Mouse (Mus musculus) bone marrow macrophage, adult 2 months (primary cell): Measurements from ENCODE around the gene Rlbp1.

Experiments
- CTCF ChIP-seq: IDR thresholded peaks from 2 replicates; pipeline ENCODE4 v1.5.1; 2012; ENCODE audit warnings: low read depth, mild to moderate bottlenecking, low read length, moderate library complexity
- POLR2A ChIP-seq: IDR thresholded peaks from 2 replicates; pipeline ENCODE4 v1.6.1; 2012; ENCODE audit warnings: mild to moderate bottlenecking, low read depth, low read length, borderline replicate concordance

- TF ChIP-seq CTCF (no peak), POLR2A (no peak)
These were observed 11.6 kb upstream of the Rlbp1 start for GRCm38 (mm10) chr7:79398426-79398825.
